Mouse (Mus musculus): ENCODE results near the gene Mrc2. TPM values are rescaled to one million over a fixed set of nuclear protein-coding genes. Genes with fewer than 3 reads are reported as not detected.

Gene Mrc2
- polyA plus RNA-seq, 1 experiment from 2014 or later = 3.4 TPM

DNA sequence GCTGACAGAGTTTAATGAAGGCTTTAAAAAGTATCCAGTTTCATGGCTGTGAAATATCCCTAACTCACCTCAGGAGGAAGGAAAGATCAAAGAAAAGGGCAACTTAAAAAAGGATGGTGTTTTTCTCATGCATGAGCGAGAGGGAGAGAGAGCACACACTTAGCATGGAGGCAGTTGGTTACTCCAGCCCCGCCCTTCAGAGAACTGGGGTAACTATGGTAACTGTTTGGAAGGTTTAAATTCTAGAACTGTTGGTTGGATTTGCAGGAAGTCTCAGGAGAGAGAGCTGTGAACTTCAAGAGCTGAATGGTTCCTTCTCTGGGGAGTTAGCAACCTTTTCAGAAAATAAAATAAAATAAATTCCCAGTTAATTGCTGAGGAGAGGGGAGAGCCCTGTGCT is 96.2 kb downstream of the Mrc2 start:
- no peaks in the 10 kb centered on the region for H3K36me3 ChIP-seq (replicated peaks; ENCODE audit: control insufficient read depth, insufficient read depth)
- no peaks in the 10 kb centered on the region for H3K9me3 ChIP-seq (ENCODE audit: control insufficient read depth, low read length)
- H3K27me3 ChIP-seq (ENCODE audit: control insufficient read depth, insufficient read depth, low read length) = no peaks in the 10 kb centered on the region
- no peak overlapping the region for H3K27ac ChIP-seq
- H3K4me1 ChIP-seq (replicated peaks; ENCODE audit: control insufficient read depth, insufficient read depth, low read length) = 0 out of 2 replicates have a peak, but pooled peaks cover 6% of the 10 kb centered on the region
- WGBS = 36% methylated on average over 2 of the region's 2 CpGs
- ATAC-seq (ENCODE audit: low FRiP score) (no peak), DNase-seq (ENCODE audit: low spot score) (no peak)
- H3K4me2 ChIP-seq (replicated peaks) = no peak overlapping the region
- no peak overlapping the region for H3K4me3 ChIP-seq (replicated peaks; ENCODE audit: low read length)
- H3K9ac ChIP-seq = no peak overlapping the region

DNA sequence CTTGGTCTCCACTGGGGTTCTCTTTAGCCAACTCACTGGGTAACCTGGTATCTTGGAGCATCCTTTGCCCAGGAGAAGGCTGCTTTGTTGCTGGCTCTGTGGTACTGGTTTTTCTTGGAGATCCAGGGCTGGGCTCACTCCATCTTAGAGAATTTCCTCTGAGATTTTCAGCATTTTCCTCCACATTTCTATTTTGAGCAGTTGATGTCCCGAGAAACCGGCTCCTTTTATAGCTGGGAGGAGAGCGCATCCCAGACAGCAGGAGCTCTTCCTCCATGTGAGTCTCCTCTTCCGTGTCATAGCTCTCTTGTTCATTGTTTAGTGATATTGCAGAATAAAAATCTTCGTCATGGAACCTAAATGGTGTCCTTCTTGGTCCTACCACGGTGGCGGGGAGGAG is 97.8 kb downstream of the Mrc2 start:
- peaks cover 4% of the 10 kb centered on the region; the same call in 1 of the 2 replicates for H3K9me3 ChIP-seq (ENCODE audit: control insufficient read depth, low read length)
- no peak for DNase-seq (ENCODE audit: low spot score)
- H3K27ac ChIP-seq = no peak overlapping the region
- no peak overlapping the region for H3K4me3 ChIP-seq (replicated peaks; ENCODE audit: low read length)
- no peaks in the 10 kb centered on the region for H3K36me3 ChIP-seq (replicated peaks; ENCODE audit: control insufficient read depth, insufficient read depth)
- 91% methylated on average over 7 of the region's 7 CpGs for WGBS
- 0 out of 2 replicates have a peak, but pooled peaks cover 6% of the 10 kb centered on the region for H3K4me1 ChIP-seq (replicated peaks; ENCODE audit: control insufficient read depth, insufficient read depth, low read length)
- H3K9ac ChIP-seq = no peak overlapping the region
- ATAC-seq (ENCODE audit: low FRiP score) = no peak
- H3K27me3 ChIP-seq (ENCODE audit: control insufficient read depth, insufficient read depth, low read length) = no peaks in the 10 kb centered on the region
- no peak overlapping the region for H3K4me2 ChIP-seq (replicated peaks)

Other genes starting within 250 kb of the Mrc2 start
- 0.17 TPM in 1 of 2 replicates, not detected in the other for gene Efcab3, start 229.1 kb upstream of the Mrc2 start, polyA plus RNA-seq (2014; fragmentation: Nextera tagmentation; extraction: Ambion mirVana)
- 25.0 and 27.3 TPM in 2 replicates for gene Mettl2, start 166.2 kb upstream of the Mrc2 start, polyA plus RNA-seq (2014; fragmentation: Nextera tagmentation; extraction: Ambion mirVana)
- gene Gm10842, start 145.8 kb upstream of the Mrc2 start, polyA plus RNA-seq (2014; fragmentation: Nextera tagmentation; extraction: Ambion mirVana) = not detected in 2 replicates
- gene Tlk2, start 113.8 kb upstream of the Mrc2 start, polyA plus RNA-seq (2014; fragmentation: Nextera tagmentation; extraction: Ambion mirVana) = 26.2 and 27.9 TPM in 2 replicates
- 0.41 and 0.60 TPM in 2 replicates for gene March10, start 164.1 kb downstream of the Mrc2 start, polyA plus RNA-seq (2014; fragmentation: Nextera tagmentation; extraction: Ambion mirVana)

All from hindbrain, embryonic 14.5 days (tissue).